Mouse (Mus musculus): ENCODE measurements around the gene Plxdc2.
A peak's percentile ranks its signal among the peaks of the same experiment; 100 is the strongest.

Gene Plxdc2

GRCm38 (mm10) chr2:16356106-16356818, at the start of gene Plxdc2:
Gene Plxdc2, plus strand, starts transcription at chr2:16356304.
- DNase-seq (ENCODE audit: inconsistent ontology term) = peak; percentile 95

GRCm38 (mm10) chr2:16310387-16310786, 45.7 kb upstream of the Plxdc2 start:
- DNase-seq (ENCODE audit: inconsistent ontology term) = no peak

GRCm38 (mm10) chr2:16312400-16313070, 43.6 kb upstream of the Plxdc2 start:
- peak; percentile 24 for DNase-seq (ENCODE audit: inconsistent ontology term)

- DNase-seq (ENCODE audit: inconsistent ontology term) = peak; percentile 44
Observed at GRCm38 (mm10) chr2:16335194-16335781, 20.8 kb upstream of the Plxdc2 start.

- DNase-seq (ENCODE audit: inconsistent ontology term) = no peak
Observed at GRCm38 (mm10) chr2:16344564-16344963, 11.5 kb upstream of the Plxdc2 start.

GRCm38 (mm10) chr2:16351106-16351505, 5.0 kb upstream of the Plxdc2 start:
- DNase-seq (ENCODE audit: inconsistent ontology term) = peak; percentile 70

- peak; percentile 74 for DNase-seq (ENCODE audit: inconsistent ontology term)
Observed at GRCm38 (mm10) chr2:16355611-16356105, 446 bp upstream of the Plxdc2 start.

GRCm38 (mm10) chr2:16356921-16357837, 1.1 kb downstream of the Plxdc2 start:
- peak; percentile 60 for DNase-seq (ENCODE audit: inconsistent ontology term)

- peak; percentile 47 for DNase-seq (ENCODE audit: inconsistent ontology term)
Observed at GRCm38 (mm10) chr2:16357946-16358345, 1.8 kb downstream of the Plxdc2 start.

- DNase-seq (ENCODE audit: inconsistent ontology term) = no peak
Observed at GRCm38 (mm10) chr2:16359341-16359928, 3.3 kb downstream of the Plxdc2 start.

GRCm38 (mm10) chr2:16364749-16365148, 8.6 kb downstream of the Plxdc2 start:
- DNase-seq (ENCODE audit: inconsistent ontology term) = no peak

GRCm38 (mm10) chr2:16365830-16366401, 9.8 kb downstream of the Plxdc2 start:
- DNase-seq (ENCODE audit: inconsistent ontology term) = no peak

GRCm38 (mm10) chr2:16370419-16370818, 14.3 kb downstream of the Plxdc2 start:
- no peak for DNase-seq (ENCODE audit: inconsistent ontology term)

- DNase-seq (ENCODE audit: inconsistent ontology term) = peak; percentile 44
Observed at GRCm38 (mm10) chr2:16374288-16374687, 18.2 kb downstream of the Plxdc2 start.

GRCm38 (mm10) chr2:16386206-16386605, 30.1 kb downstream of the Plxdc2 start:
- DNase-seq (ENCODE audit: inconsistent ontology term) = no peak

GRCm38 (mm10) chr2:16386692-16387091, 30.6 kb downstream of the Plxdc2 start:
- no peak for DNase-seq (ENCODE audit: inconsistent ontology term)

- DNase-seq (ENCODE audit: inconsistent ontology term) = no peak
Observed at GRCm38 (mm10) chr2:16387787-16388186, 31.7 kb downstream of the Plxdc2 start.

GRCm38 (mm10) chr2:16397501-16397900, 41.4 kb downstream of the Plxdc2 start:
- DNase-seq (ENCODE audit: inconsistent ontology term) = no peak

- no peak for DNase-seq (ENCODE audit: inconsistent ontology term)
Observed at GRCm38 (mm10) chr2:16398006-16398405, 41.9 kb downstream of the Plxdc2 start.

GRCm38 (mm10) chr2:16398896-16399295, 42.8 kb downstream of the Plxdc2 start:
- DNase-seq (ENCODE audit: inconsistent ontology term) = no peak

GRCm38 (mm10) chr2:16406508-16406907, 50.4 kb downstream of the Plxdc2 start:
- peak; percentile 78 for DNase-seq (ENCODE audit: inconsistent ontology term)
